Mouse (Mus musculus) liver, embryonic 14.5 days (tissue): ENCODE results near the gene Ceacam1. TPM values are rescaled to one million over a fixed set of nuclear protein-coding genes. Genes with fewer than 3 reads are reported as not detected.

Experiments
- ATAC-seq: fragments of 200-750 bp; cut with Nextera tagmentation; 2 replicates; pipeline ENCODE4 v1.8.0; 2017; ENCODE audit warnings: moderate number of reproducible peaks, mild to moderate bottlenecking, moderate library complexity; ENCODE audit not compliant: insufficient read depth
- DNase-seq, 3 experiments: peaks; one replicate each; pipeline ENCODE4 v3.0.0-alpha.2; 2012 to 2013; ENCODE audit warnings: low read depth in 3 of 3, low spot score in 3 of 3
- H3K27ac ChIP-seq: fragments of 300-500 bp; sonication (generic); 2 replicates; pipeline ENCODE4 v1.5.1; 2014; ENCODE audit warnings: moderate library complexity, mild to moderate bottlenecking, control low read depth, inconsistent platforms
- H3K27me3 ChIP-seq: fragments of 300-500 bp; sonication (generic); 2 replicates; pipeline ENCODE4 v1.6.1; 2014; ENCODE audit warnings: mild to moderate bottlenecking, low read length, moderate library complexity; ENCODE audit not compliant: control insufficient read depth, insufficient read depth
- H3K36me3 ChIP-seq: fragments of 300-500 bp; sonication (generic); replicated peaks from 2 replicates; pipeline ENCODE4 v1.6.1; 2014; ENCODE audit warnings: low read depth; ENCODE audit not compliant: control insufficient read depth, insufficient read depth
- H3K4me1 ChIP-seq, 2 experiments: fragments of 200-500 bp in 1 of 2; fragments of 300-500 bp in 1 of 2; sonication (generic) in 1 of 2; replicated peaks; 2 replicates each; pipeline ENCODE4 v1.6.1; 2012 to 2014; ENCODE audit warnings: antibody characterized with exemption in 1 of 2, inconsistent platforms in 1 of 2, low read length in 1 of 2; ENCODE audit not compliant: control insufficient read depth in 2 of 2, insufficient read depth in 2 of 2
- H3K4me2 ChIP-seq: fragments of 300-500 bp; sonication (generic); 2 replicates; pipeline ENCODE4 v1.6.1; 2014; ENCODE audit warnings: low read depth, mild to moderate bottlenecking, control low read depth, moderate library complexity
- H3K4me3 ChIP-seq, 2 experiments: fragments of 200-500 bp in 1 of 2; fragments of 300-500 bp in 1 of 2; sonication (generic) in 1 of 2; 2 replicates each; pipeline ENCODE4 v1.5.1; 2012 to 2014; ENCODE audit warnings: low read depth in 2 of 2, low read length in 2 of 2, mild to moderate bottlenecking in 2 of 2, control low read depth in 1 of 2, inconsistent platforms in 1 of 2, moderate library complexity in 1 of 2; ENCODE audit not compliant: insufficient read depth in 1 of 2
- H3K9ac ChIP-seq: fragments of 300-500 bp; sonication (generic); replicated peaks from 2 replicates; pipeline ENCODE4 v1.6.1; 2014; ENCODE audit warnings: mild to moderate bottlenecking, control low read depth, moderate library complexity
- H3K9me3 ChIP-seq: fragments of 300-500 bp; sonication (generic); 2 replicates; pipeline ENCODE4 v1.6.1; 2016; ENCODE audit warnings: low read length, mixed read lengths; ENCODE audit not compliant: control insufficient read depth
- CTCF ChIP-seq: IDR thresholded peaks from 2 replicates; pipeline ENCODE4 v1.5.1; 2016; ENCODE audit warnings: antibody characterized with exemption, low read depth, control low read depth
- EP300 ChIP-seq: IDR thresholded peaks from 2 replicates; pipeline ENCODE4 v1.6.1; 2016; ENCODE audit warnings: antibody characterized with exemption, low read depth
- WGBS: fragments of 180-500 bp; shearing (Covaris S2); extraction: QIAGEN DNeasy Blood & Tissue Kit; methylation state at CpG from one replicate; pipeline ENCODE4 v1.1.7; 2014; ENCODE audit not compliant: insufficient replicate concordance; 5-methylcytosine and 5-hydroxymethylcytosine counted together
- polyA plus RNA-seq, 2 experiments: library from polyadenylated mRNA; depleted of rRNA in 1 of 2; stranded (reverse) in 1 of 2; unstranded in 1 of 2; fragments of >200 nt; fragmentation: Nextera tagmentation in 1 of 2; extraction: Ambion mirVana in 1 of 2; gene quantifications; 2 replicates each; pipeline versions ENCODE4 v1.2.1 to v1.2.3; 2012 to 2014

Ceacam1 gene
- polyA plus RNA-seq, 2 experiments = 3.0 to 3.8 TPM

DNA sequence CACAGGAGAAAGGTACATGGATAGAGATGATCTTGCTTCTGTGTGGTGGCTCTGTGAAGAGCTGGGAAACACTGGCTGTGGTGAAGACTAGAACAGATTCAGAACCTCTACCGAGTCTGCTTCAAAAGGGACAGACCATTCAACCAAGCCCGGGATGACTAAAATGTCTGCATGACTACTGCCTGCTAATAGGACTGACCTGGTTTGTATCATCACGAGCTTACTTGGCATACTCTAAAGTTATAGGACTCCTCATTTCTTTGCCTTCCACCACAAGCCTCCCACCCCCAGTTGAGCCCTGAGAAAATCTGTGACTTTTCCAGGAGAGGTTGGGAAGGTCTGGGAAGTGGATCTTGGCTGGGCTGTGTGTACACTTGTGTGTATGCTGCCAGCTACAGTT, 65.5 kb downstream of the Ceacam1 start:
- DNase-seq = no peak
- H3K4me1 ChIP-seq = no peaks in the 10 kb centered on the region
- H3K27ac ChIP-seq = no peak overlapping the region
- no peak overlapping the region for H3K9ac ChIP-seq
- H3K36me3 ChIP-seq = no peaks in the 10 kb centered on the region
- 40% methylated on average over 3 of the region's 3 CpGs for WGBS
- TF ChIP-seq CTCF (no peak), EP300 (no peak)
- no peak overlapping the region for H3K4me3 ChIP-seq
- H3K27me3 ChIP-seq = no peaks in the 10 kb centered on the region
- no peaks in the 10 kb centered on the region for H3K9me3 ChIP-seq
- no peak for ATAC-seq
- H3K4me2 ChIP-seq = no peak overlapping the region

Other genes starting within 250 kb of the Ceacam1 start
- 48.6 and 55.6 TPM in 2 replicates for gene Gsk3a, start 239.8 kb downstream of the Ceacam1 start, polyA plus RNA-seq (2012; rRNA removed)
- gene Gsk3a, start 239.8 kb downstream of the Ceacam1 start, polyA plus RNA-seq (2014; fragmentation: Nextera tagmentation; extraction: Ambion mirVana) = 8.4 and 8.9 TPM in 2 replicates
- 8.5 and 9.8 TPM in 2 replicates for gene Erf, start 226.8 kb downstream of the Ceacam1 start, polyA plus RNA-seq (2012; rRNA removed)
- gene Erf, start 226.8 kb downstream of the Ceacam1 start, polyA plus RNA-seq (2014; fragmentation: Nextera tagmentation; extraction: Ambion mirVana) = 5.1 and 5.3 TPM in 2 replicates
- gene Cic, start 209.9 kb downstream of the Ceacam1 start, polyA plus RNA-seq (2012; rRNA removed) = 14.0 and 14.8 TPM in 2 replicates
- 9.7 and 12.3 TPM in 2 replicates for gene Cic, start 209.9 kb downstream of the Ceacam1 start, polyA plus RNA-seq (2014; fragmentation: Nextera tagmentation; extraction: Ambion mirVana)
- 26.2 and 29.4 TPM in 2 replicates for gene Pafah1b3, start 179.6 kb downstream of the Ceacam1 start, polyA plus RNA-seq (2012; rRNA removed)
- gene Pafah1b3, start 179.6 kb downstream of the Ceacam1 start, polyA plus RNA-seq (2014; fragmentation: Nextera tagmentation; extraction: Ambion mirVana) = 24.3 and 29.8 TPM in 2 replicates
- gene Prr19, start 176.2 kb downstream of the Ceacam1 start, polyA plus RNA-seq (2012; rRNA removed) = 0.03 and 0.04 TPM in 2 replicates
- not detected in 2 replicates for gene Prr19, start 176.2 kb downstream of the Ceacam1 start, polyA plus RNA-seq (2014; fragmentation: Nextera tagmentation; extraction: Ambion mirVana)
- gene Tmem145, start 171.5 kb downstream of the Ceacam1 start, polyA plus RNA-seq (2012; rRNA removed) = 0.23 TPM in 1 of 2 replicates, not detected in the other
- not detected in 2 replicates for gene Tmem145, start 171.5 kb downstream of the Ceacam1 start, polyA plus RNA-seq (2014; fragmentation: Nextera tagmentation; extraction: Ambion mirVana)
- gene Megf8, start 160.4 kb downstream of the Ceacam1 start, polyA plus RNA-seq (2012; rRNA removed) = 1.3 TPM in 2 replicates
- gene Megf8, start 160.4 kb downstream of the Ceacam1 start, polyA plus RNA-seq (2014; fragmentation: Nextera tagmentation; extraction: Ambion mirVana) = 0.53 and 0.71 TPM in 2 replicates
- not detected in 2 replicates for gene Cnfn, start 107.9 kb downstream of the Ceacam1 start, polyA plus RNA-seq (2012; rRNA removed)
- gene Cnfn, start 107.9 kb downstream of the Ceacam1 start, polyA plus RNA-seq (2014; fragmentation: Nextera tagmentation; extraction: Ambion mirVana) = not detected in 2 replicates
- 2.3 TPM in 2 replicates for gene Lipe, start 78.9 kb downstream of the Ceacam1 start, polyA plus RNA-seq (2012; rRNA removed)
- 0.38 and 0.72 TPM in 2 replicates for gene Lipe, start 78.9 kb downstream of the Ceacam1 start, polyA plus RNA-seq (2014; fragmentation: Nextera tagmentation; extraction: Ambion mirVana)
- gene Cxcl17, start 64.7 kb downstream of the Ceacam1 start, polyA plus RNA-seq (2012; rRNA removed) = not detected in 2 replicates
- not detected in 2 replicates for gene Cxcl17, start 64.7 kb downstream of the Ceacam1 start, polyA plus RNA-seq (2014; fragmentation: Nextera tagmentation; extraction: Ambion mirVana)
- gene Ceacam2, start 62.3 kb upstream of the Ceacam1 start, polyA plus RNA-seq (2012; rRNA removed) = 0.02 and 0.03 TPM in 2 replicates
- 0.15 TPM in 1 of 2 replicates, not detected in the other for gene Ceacam2, start 62.3 kb upstream of the Ceacam1 start, polyA plus RNA-seq (2014; fragmentation: Nextera tagmentation; extraction: Ambion mirVana)
- 0.40 and 0.52 TPM in 2 replicates for gene Erich4, start 138.3 kb upstream of the Ceacam1 start, polyA plus RNA-seq (2012; rRNA removed)
- gene Erich4, start 138.3 kb upstream of the Ceacam1 start, polyA plus RNA-seq (2014; fragmentation: Nextera tagmentation; extraction: Ambion mirVana) = 0.47 and 0.51 TPM in 2 replicates
- gene Dmac2, start 141.8 kb upstream of the Ceacam1 start, polyA plus RNA-seq (2012; rRNA removed) = 8.1 and 9.6 TPM in 2 replicates
- 6.9 and 7.4 TPM in 2 replicates for gene Dmac2, start 141.8 kb upstream of the Ceacam1 start, polyA plus RNA-seq (2014; fragmentation: Nextera tagmentation; extraction: Ambion mirVana)
- 1.6 TPM in 2 replicates for gene B3gnt8, start 149.1 kb upstream of the Ceacam1 start, polyA plus RNA-seq (2012; rRNA removed)
- 0.72 and 0.81 TPM in 2 replicates for gene B3gnt8, start 149.1 kb upstream of the Ceacam1 start, polyA plus RNA-seq (2014; fragmentation: Nextera tagmentation; extraction: Ambion mirVana)
- 20.1 and 22.0 TPM in 2 replicates for gene Bckdha, start 181.4 kb upstream of the Ceacam1 start, polyA plus RNA-seq (2012; rRNA removed)
- 17.3 and 21.0 TPM in 2 replicates for gene Bckdha, start 181.4 kb upstream of the Ceacam1 start, polyA plus RNA-seq (2014; fragmentation: Nextera tagmentation; extraction: Ambion mirVana)
- gene Exosc5, start 181.6 kb upstream of the Ceacam1 start, polyA plus RNA-seq (2012; rRNA removed) = 33.7 and 35.2 TPM in 2 replicates
- 48.1 and 51.6 TPM in 2 replicates for gene Exosc5, start 181.6 kb upstream of the Ceacam1 start, polyA plus RNA-seq (2014; fragmentation: Nextera tagmentation; extraction: Ambion mirVana)
- 0.22 and 0.32 TPM in 2 replicates for gene Tmem91, start 197.6 kb upstream of the Ceacam1 start, polyA plus RNA-seq (2012; rRNA removed)
- gene Tmem91, start 197.6 kb upstream of the Ceacam1 start, polyA plus RNA-seq (2014; fragmentation: Nextera tagmentation; extraction: Ambion mirVana) = 0.39 and 0.51 TPM in 2 replicates
- gene B9d2, start 203.2 kb upstream of the Ceacam1 start, polyA plus RNA-seq (2012; rRNA removed) = 21.9 and 28.2 TPM in 2 replicates
- gene B9d2, start 203.2 kb upstream of the Ceacam1 start, polyA plus RNA-seq (2014; fragmentation: Nextera tagmentation; extraction: Ambion mirVana) = 18.8 and 20.4 TPM in 2 replicates
- gene Tgfb1, start 209.4 kb upstream of the Ceacam1 start, polyA plus RNA-seq (2012; rRNA removed) = 16.6 and 18.5 TPM in 2 replicates
- 3.9 and 4.3 TPM in 2 replicates for gene Tgfb1, start 209.4 kb upstream of the Ceacam1 start, polyA plus RNA-seq (2014; fragmentation: Nextera tagmentation; extraction: Ambion mirVana)
- gene Ccdc97, start 241.5 kb upstream of the Ceacam1 start, polyA plus RNA-seq (2012; rRNA removed) = 17.1 and 19.5 TPM in 2 replicates
- gene Ccdc97, start 241.5 kb upstream of the Ceacam1 start, polyA plus RNA-seq (2014; fragmentation: Nextera tagmentation; extraction: Ambion mirVana) = 11.3 and 13.2 TPM in 2 replicates